In the genomic region with DNA sequence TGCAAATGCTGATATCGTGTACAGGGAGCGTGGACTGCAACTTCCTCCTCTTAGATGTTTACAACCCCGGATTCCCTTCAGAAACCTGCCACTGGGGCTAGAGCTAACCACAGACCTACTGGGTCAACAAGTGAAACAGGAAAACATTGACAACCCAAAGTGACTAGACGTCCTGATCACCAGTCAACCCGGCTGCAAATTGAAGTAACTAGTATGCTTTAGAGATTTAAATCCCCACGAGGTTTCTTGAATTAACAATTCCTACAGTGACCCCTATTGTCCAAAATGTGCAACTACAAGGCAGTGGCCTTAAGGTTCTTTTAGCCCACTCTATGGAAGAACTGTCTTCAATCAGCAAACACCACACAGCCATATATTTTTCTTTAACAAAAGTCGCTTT, we compare ENCODE assay signal across 8 mouse cellular contexts. TPM values are rescaled to one million over a fixed set of nuclear protein-coding genes. Genes with fewer than 3 reads are reported as not detected.
A peak's percentile ranks its signal among the peaks of the same experiment; 100 is the strongest.
DNase-seq lines count a peak whose midpoint lies in the region; ATAC-seq and TF ChIP-seq lines count a peak whose summit lies in the region.

No protein-coding gene starts in this region.

- 13% methylated on average over 7 of the region's 7 CpGs for WGBS in heart, embryonic 12.5 days
- WGBS in macrophage (ENCODE audit: missing documents), result 4% methylated on average over 7 of the region's 7 CpGs
- WGBS in stomach, postnatal 0 days, result 12% methylated on average over 7 of the region's 7 CpGs

- H3K36me3 ChIP-seq in heart, embryonic 12.5 days, result no peaks in the 10 kb centered on the region
- no peaks in the 10 kb centered on the region for H3K36me3 ChIP-seq in macrophage (ENCODE audit: inconsistent target)
- H3K36me3 ChIP-seq in stomach, postnatal 0 days (ENCODE audit: control insufficient read depth, insufficient read depth, low read length), result no peaks in the 10 kb centered on the region

- H3K4me2 ChIP-seq in heart, embryonic 12.5 days, result peak overlapping the region; percentile 51
- H3K4me2 ChIP-seq in stomach, postnatal 0 days (replicated peaks; ENCODE audit: low read depth), result no peak overlapping the region

- no peak overlapping the region for H3K9ac ChIP-seq in heart, embryonic 12.5 days
- H3K9ac ChIP-seq in stomach, postnatal 0 days (ENCODE audit: low read length), result no peak overlapping the region

- no peaks in the 10 kb centered on the region for H3K79me2 ChIP-seq in macrophage (ENCODE audit: inconsistent target)

- no peaks in the 10 kb centered on the region for H3K9me3 ChIP-seq in heart, embryonic 12.5 days (replicated peaks)
- H3K9me3 ChIP-seq in stomach, postnatal 0 days (ENCODE audit: control insufficient read depth, low read length), result no peaks in the 10 kb centered on the region

- ATAC-seq in common myeloid progenitor, adult 5-6 weeks (replicated peaks; ENCODE audit: low read depth, poor library complexity, severe bottlenecking), result peak; percentile 82
- ATAC-seq in heart, embryonic 12.5 days (ENCODE audit: insufficient number of reproducible peaks, low FRiP score), result no peak
- ATAC-seq in stomach, postnatal 0 days (ENCODE audit: low FRiP score, low TSS enrichment), result peak; percentile 49

- H3K27me3 ChIP-seq in heart, embryonic 12.5 days (replicated peaks), result no peaks in the 10 kb centered on the region
- no peaks in the 10 kb centered on the region for H3K27me3 ChIP-seq in stomach, postnatal 0 days (ENCODE audit: control insufficient read depth, insufficient read depth, low read length)

- no peaks in the 10 kb centered on the region for H3K4me1 ChIP-seq in heart, embryonic 12.5 days (replicated peaks)
- no peaks in the 10 kb centered on the region for H3K4me1 ChIP-seq in stomach, postnatal 0 days (replicated peaks; ENCODE audit: control insufficient read depth, insufficient read depth)

- TF ChIP-seq EP300 in stomach, postnatal 0 days (optimal IDR thresholded peaks at IDR 0.05), result no peak

- no peak overlapping the region for H3K4me3 ChIP-seq in heart, embryonic 12.5 days
- peak overlapping the region; percentile 11; the same call in 1 of the 2 replicates for H3K4me3 ChIP-seq in macrophage (ENCODE audit: inconsistent target)
- H3K4me3 ChIP-seq in stomach, postnatal 0 days (ENCODE audit: low read depth, low read length), result no peak overlapping the region

- DNase-seq in gastrocnemius, adult 18-20 months (ENCODE audit: low spot score), result peak; percentile 67
- no peak for DNase-seq in gastrocnemius, postnatal 25 days
- DNase-seq in CD8-positive naive resting alpha-beta T cell, adult 2 months (ENCODE audit: low read depth in 2 of 2, low spot score in 2 of 2), result peak; percentile 46 to 57
- DNase-seq in kidney, postnatal 36 days, result peak; percentile 63 to 76
- DNase-seq in stomach, postnatal 0 days (ENCODE audit: low spot score), result peak; percentile 60

- H3K27ac ChIP-seq in heart, embryonic 12.5 days (ENCODE audit: poor library complexity, severe bottlenecking), result no peak overlapping the region
- peak overlapping the region; percentile 15; the same call in 1 of the 2 replicates for H3K27ac ChIP-seq in macrophage
- H3K27ac ChIP-seq in stomach, postnatal 0 days (replicated peaks), result no peak overlapping the region

- TF ChIP-seq CTCF in stomach, postnatal 0 days (IDR thresholded peaks at IDR 0.05; ENCODE audit: low read depth), result peak; percentile 85

RNA-seq across cellular contexts. Expression of a gene that starts 16.7 kb away (rescaled TPM):
- total RNA-seq in gastrocnemius, adult 18-20 months (2021), result 10 to 100 TPM; 11.8 to 15.8 TPM
- 10 to 100 TPM; 11.8 to 12.1 TPM for total RNA-seq in gastrocnemius, postnatal 25 days (2021)
- total RNA-seq in common myeloid progenitor, adult 5-6 weeks (2017), result 8.1 and 9.0 TPM in 2 replicates
- polyA plus RNA-seq in heart, embryonic 12.5 days (2016; fragmentation: Nextera tagmentation; extraction: Ambion mirVana), result 13.4 and 13.8 TPM in 2 replicates
- 1 to 10 TPM in 23 of 26 experiments, under 1 TPM in 3; 0.41 to 9.7 (median 3.6) TPM for total RNA-seq in macrophage (2018; cell fraction: chromatin; rRNA removed)
- 10 to 100 TPM; 11.5 to 20.9 (median 17.0) TPM for total RNA-seq in macrophage (2018; cell fraction: cytosol; rRNA removed)
- total RNA-seq in macrophage (2018; cell fraction: nucleus; rRNA removed), result 10 to 100 TPM in 10 of 26 experiments, 1 to 10 TPM in 16; 1.9 to 13.9 (median 8.5) TPM
- 10.1 to 17.6 TPM (median 15.1 TPM) in 3 replicates for polyA plus RNA-seq in macrophage (2018)
- 19.4 and 19.6 TPM in 2 replicates for polyA plus RNA-seq in stomach, postnatal 0 days (2015; fragmentation: Nextera tagmentation; extraction: Ambion mirVana)

RNA-seq across cellular contexts. Expression of a gene that starts 25.0 kb away (rescaled TPM):
- total RNA-seq in gastrocnemius, adult 18-20 months (2021), result 1 to 10 TPM; 3.6 TPM
- total RNA-seq in gastrocnemius, postnatal 25 days (2021), result 1 to 10 TPM; 3.5 to 5.5 TPM
- 35.3 and 36.7 TPM in 2 replicates for total RNA-seq in common myeloid progenitor, adult 5-6 weeks (2017)
- polyA plus RNA-seq in heart, embryonic 12.5 days (2016; fragmentation: Nextera tagmentation; extraction: Ambion mirVana), result 40.0 and 41.6 TPM in 2 replicates
- 100 to 1,000 TPM in 2 of 26 experiments, 10 to 100 TPM in 24; 21.4 to 129 (median 44.8) TPM for total RNA-seq in macrophage (2018; cell fraction: chromatin; rRNA removed)
- total RNA-seq in macrophage (2018; cell fraction: cytosol; rRNA removed), result 10 to 100 TPM in 25 of 26 experiments, 1 to 10 TPM in 1; 9.3 to 16.5 (median 13.3) TPM
- 100 to 1,000 TPM in 1 of 26 experiments, 10 to 100 TPM in 25; 12.7 to 107 (median 33.1) TPM for total RNA-seq in macrophage (2018; cell fraction: nucleus; rRNA removed)
- polyA plus RNA-seq in macrophage (2018), result 7.1 to 19.1 TPM (median 17.7 TPM) in 3 replicates
- polyA plus RNA-seq in stomach, postnatal 0 days (2015; fragmentation: Nextera tagmentation; extraction: Ambion mirVana), result 20.2 and 20.7 TPM in 2 replicates

RNA-seq across cellular contexts. Expression of a gene that starts 31.2 kb away (rescaled TPM):
- total RNA-seq in gastrocnemius, adult 18-20 months (2021), result under 1 TPM; 0.45 to 0.94 TPM
- total RNA-seq in gastrocnemius, postnatal 25 days (2021), result under 1 TPM in 1 of 2 experiments, not detected in 1; 0.15 TPM
- 5.2 TPM in 1 of 2 replicates, not detected in the other for total RNA-seq in common myeloid progenitor, adult 5-6 weeks (2017)
- polyA plus RNA-seq in heart, embryonic 12.5 days (2016; fragmentation: Nextera tagmentation; extraction: Ambion mirVana), result 0.54 and 0.98 TPM in 2 replicates
- not detected for total RNA-seq in macrophage (2018; cell fraction: chromatin; rRNA removed)
- under 1 TPM in 2 of 26 experiments, not detected in 24; 0.07 to 0.12 TPM for total RNA-seq in macrophage (2018; cell fraction: cytosol; rRNA removed)
- not detected for total RNA-seq in macrophage (2018; cell fraction: nucleus; rRNA removed)
- polyA plus RNA-seq in macrophage (2018), result not detected in 3 replicates
- polyA plus RNA-seq in stomach, postnatal 0 days (2015; fragmentation: Nextera tagmentation; extraction: Ambion mirVana), result 0.59 and 0.71 TPM in 2 replicates

RNA-seq across cellular contexts. Expression of a gene that starts 43.6 kb away (rescaled TPM):
- 100 to 1,000 TPM; 201 to 229 TPM for total RNA-seq in gastrocnemius, adult 18-20 months (2021)
- total RNA-seq in gastrocnemius, postnatal 25 days (2021), result 100 to 1,000 TPM; 153 to 158 TPM
- total RNA-seq in common myeloid progenitor, adult 5-6 weeks (2017), result 36.8 and 36.9 TPM in 2 replicates
- polyA plus RNA-seq in heart, embryonic 12.5 days (2016; fragmentation: Nextera tagmentation; extraction: Ambion mirVana), result 28.2 and 35.6 TPM in 2 replicates
- total RNA-seq in macrophage (2018; cell fraction: chromatin; rRNA removed), result 100 to 1,000 TPM in 2 of 26 experiments, 10 to 100 TPM in 24; 10.9 to 109 (median 29.8) TPM
- total RNA-seq in macrophage (2018; cell fraction: cytosol; rRNA removed), result 100 to 1,000 TPM; 178 to 448 (median 339) TPM
- 100 to 1,000 TPM in 8 of 26 experiments, 10 to 100 TPM in 18; 37.5 to 185 (median 74.8) TPM for total RNA-seq in macrophage (2018; cell fraction: nucleus; rRNA removed)
- polyA plus RNA-seq in macrophage (2018), result 150 to 391 TPM (median 384 TPM) in 3 replicates
- polyA plus RNA-seq in stomach, postnatal 0 days (2015; fragmentation: Nextera tagmentation; extraction: Ambion mirVana), result 892 and 954 TPM in 2 replicates
